Mouse (Mus musculus): Measurements from ENCODE around the gene Fam217a. TPM values are rescaled to one million over a fixed set of nuclear protein-coding genes. Genes with fewer than 3 reads are reported as not detected.

The Fam217a gene
- polyA plus RNA-seq (2012; fragmentation: generic; extraction: Trizol), result under 1 TPM in 1 of 2 experiments, not detected in 1; 0.04 TPM

GRCm38 (mm10) chr13:34924210-34924609 lies at the start of gene Fam217a, which contains the start of gene 4933417A18Rik:
Fam217a (minus strand) TSS chr13:34924310.
4933417A18Rik (plus strand) TSS chr13:34924409.

GRCm38 (mm10) chr13:34963511-34964397 lies 39.6 kb upstream of the Fam217a start, which contains the start of gene Eci3:
Eci3 (minus strand) TSS chr13:34963810.

GRCm38 (mm10) chr13:34875166-34875710 lies 48.9 kb downstream of the Fam217a start, which contains the start of gene Prpf4b:
Prpf4b (plus strand) TSS chr13:34875302.

Other genes starting within 250 kb of the Fam217a start
- gene Fam50b, start 189.5 kb downstream of the Fam217a start, polyA plus RNA-seq (2012; fragmentation: generic; extraction: Trizol), result not detected
- gene Prpf4b, start 49.0 kb downstream of the Fam217a start, polyA plus RNA-seq (2012; fragmentation: generic; extraction: Trizol), result 1 to 10 TPM; 1.4 to 9.5 TPM
- not detected for gene 4933417A18Rik, start 99 bp upstream of the Fam217a start, polyA plus RNA-seq (2012; fragmentation: generic; extraction: Trizol)
- under 1 TPM in 1 of 2 experiments, not detected in 1; 0.04 TPM for gene Eci3, start 39.5 kb upstream of the Fam217a start, polyA plus RNA-seq (2012; fragmentation: generic; extraction: Trizol)
- 100 to 1,000 TPM in 1 of 2 experiments, 10 to 100 TPM in 1; 48.4 to 184 TPM for gene Eci2, start 102.8 kb upstream of the Fam217a start, polyA plus RNA-seq (2012; fragmentation: generic; extraction: Trizol)

All from C3H10T1/2 (cell line).